Mouse (Mus musculus) urinary bladder, adult 18-20 months (tissue): Measurements from ENCODE around the gene Smyd3.

Source experiments
- DNase-seq, 2 experiments: peaks; one replicate each; pipeline ENCODE4 v3.0.0; 2022; ENCODE audit warnings: low spot score in 2 of 2, mixed read lengths in 2 of 2

Gene Smyd3

DNA sequence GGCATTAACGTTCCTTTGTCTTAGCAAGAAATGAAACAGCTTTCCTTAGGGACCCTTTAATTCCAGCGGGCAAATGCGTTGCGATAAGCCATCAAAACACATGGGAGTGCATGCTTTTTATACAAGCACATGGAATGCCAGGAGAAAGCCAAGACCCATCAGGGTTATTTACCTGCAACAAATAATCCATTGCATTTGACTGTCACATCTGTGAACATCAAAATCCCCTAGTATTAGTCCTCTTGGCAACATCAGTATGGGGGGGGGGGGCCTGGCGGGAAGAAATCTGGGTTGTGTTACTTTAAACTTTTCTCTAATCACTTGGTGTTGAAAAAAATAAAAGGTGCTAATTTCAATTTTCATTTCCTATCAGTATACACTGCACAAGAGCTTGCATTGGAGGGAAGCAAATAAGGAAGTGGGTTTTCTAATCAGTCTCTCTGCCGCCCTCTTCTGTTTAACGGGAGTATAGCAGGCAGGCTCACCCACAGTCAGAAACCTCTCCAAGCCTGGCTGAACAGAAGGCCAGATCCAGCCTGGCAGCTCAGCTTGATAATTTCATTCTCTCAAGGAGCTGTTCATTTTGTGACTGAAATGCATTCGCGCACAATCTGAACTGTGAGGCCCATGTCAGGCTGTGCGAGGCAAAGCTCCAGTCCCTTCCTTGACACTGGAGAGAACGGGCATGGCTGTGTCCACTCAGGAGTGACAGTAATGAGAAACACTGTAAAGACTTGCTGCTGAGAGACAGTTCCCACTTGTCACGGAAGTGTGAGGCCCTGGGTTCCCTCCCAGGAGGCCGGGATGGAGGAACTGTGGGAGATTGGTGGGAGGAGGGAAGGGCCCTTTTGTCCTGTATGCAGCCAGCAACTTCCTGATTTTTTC is 285.8 kb downstream of the Smyd3 start:
- DNase-seq = peak; percentile 34 to 44

GRCm38 (mm10) chr1:179229515-179229914 is 288.3 kb downstream of the Smyd3 start:
- DNase-seq = no peak

GRCm38 (mm10) chr1:179220290-179220689 is 297.6 kb downstream of the Smyd3 start:
- DNase-seq = no peak

GRCm38 (mm10) chr1:179218061-179218460 is 299.8 kb downstream of the Smyd3 start:
- DNase-seq = no peak

DNA sequence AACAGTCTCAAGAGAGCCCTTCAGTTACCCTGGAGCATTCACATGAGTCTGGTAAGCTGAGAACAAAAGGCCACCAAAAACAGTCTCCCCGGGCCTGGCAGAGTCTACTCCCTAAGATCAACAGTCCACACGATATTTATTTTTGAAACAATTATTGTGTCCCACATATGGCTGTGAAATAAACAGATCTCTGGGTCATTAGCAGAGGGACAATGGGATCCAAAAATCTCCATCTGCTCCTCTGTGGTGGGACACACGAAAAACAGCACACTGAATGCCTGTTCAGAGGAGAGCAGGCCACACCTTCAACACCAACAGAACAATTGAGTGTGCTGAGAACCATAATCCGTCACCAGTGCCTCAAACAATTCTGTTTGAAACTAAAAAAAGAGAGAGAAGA is 300.8 kb downstream of the Smyd3 start:
- DNase-seq = no peak

- no peak for DNase-seq
Observed at GRCm38 (mm10) chr1:179213381-179213780, 304.5 kb downstream of the Smyd3 start.

GRCm38 (mm10) chr1:179212295-179212694 is 305.5 kb downstream of the Smyd3 start:
- no peak for DNase-seq

GRCm38 (mm10) chr1:179211313-179211712 is 306.5 kb downstream of the Smyd3 start:
- no peak for DNase-seq

- DNase-seq = no peak
Observed at GRCm38 (mm10) chr1:179207846-179208595, 309.8 kb downstream of the Smyd3 start.

DNA sequence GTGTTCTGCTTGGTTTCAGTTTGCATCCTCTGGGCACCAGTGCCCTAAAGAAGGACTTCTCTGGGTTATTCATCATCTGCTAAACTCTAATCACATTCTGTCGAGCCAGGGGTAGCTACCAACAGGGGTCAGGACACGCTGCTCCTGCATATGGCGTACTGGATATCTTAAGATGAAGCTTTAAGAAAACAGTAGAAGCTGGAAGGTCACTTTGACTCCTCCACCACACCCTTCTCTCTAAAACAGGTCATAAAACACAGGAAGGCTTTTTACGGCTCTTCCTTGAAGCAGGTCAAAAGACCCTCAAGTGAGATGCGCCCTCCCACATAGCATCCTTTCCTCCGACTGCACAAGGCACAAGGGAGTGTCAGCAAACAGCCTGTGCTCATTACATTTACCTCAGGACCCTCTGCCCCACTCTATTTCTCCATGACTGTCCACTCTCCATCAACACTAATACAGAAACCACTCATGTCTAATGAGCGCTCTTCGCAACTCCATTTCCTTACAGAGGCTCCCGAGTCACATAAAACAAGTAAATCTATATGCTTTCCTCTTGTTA is 310.6 kb downstream of the Smyd3 start:
- DNase-seq = no peak

DNA sequence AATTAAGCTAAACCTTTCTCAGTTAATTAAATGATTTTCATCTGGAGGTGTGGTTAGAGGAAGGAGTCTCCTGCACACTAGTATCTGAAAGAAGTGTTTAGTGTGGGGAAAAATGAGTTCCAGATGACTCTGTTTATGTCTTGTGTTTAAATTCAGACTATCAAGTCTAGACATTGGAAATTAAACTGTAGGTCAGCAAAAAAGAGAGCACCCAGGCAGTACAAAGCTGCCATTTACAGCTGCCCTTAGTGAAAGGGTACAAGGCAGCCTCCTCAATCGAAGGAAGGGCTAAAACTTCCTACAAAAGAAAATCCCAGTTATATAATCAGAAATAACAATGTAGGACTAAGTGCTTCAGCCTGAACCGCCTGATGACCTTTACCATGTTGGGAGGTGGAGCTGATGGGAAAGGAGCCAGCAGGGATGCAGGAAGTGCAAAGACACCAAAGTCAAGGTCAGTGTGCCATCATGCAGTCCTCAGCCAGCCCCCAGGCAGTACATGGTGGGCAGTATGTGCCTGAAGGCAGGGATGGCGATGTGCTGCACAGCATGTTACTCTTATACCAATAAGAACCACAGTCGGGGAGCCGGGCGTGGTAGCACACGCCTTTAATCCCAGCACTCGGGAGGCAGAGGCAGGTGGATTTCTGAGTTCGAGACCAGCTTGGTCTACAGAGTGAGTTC is 319.2 kb downstream of the Smyd3 start:
- no peak for DNase-seq

DNA sequence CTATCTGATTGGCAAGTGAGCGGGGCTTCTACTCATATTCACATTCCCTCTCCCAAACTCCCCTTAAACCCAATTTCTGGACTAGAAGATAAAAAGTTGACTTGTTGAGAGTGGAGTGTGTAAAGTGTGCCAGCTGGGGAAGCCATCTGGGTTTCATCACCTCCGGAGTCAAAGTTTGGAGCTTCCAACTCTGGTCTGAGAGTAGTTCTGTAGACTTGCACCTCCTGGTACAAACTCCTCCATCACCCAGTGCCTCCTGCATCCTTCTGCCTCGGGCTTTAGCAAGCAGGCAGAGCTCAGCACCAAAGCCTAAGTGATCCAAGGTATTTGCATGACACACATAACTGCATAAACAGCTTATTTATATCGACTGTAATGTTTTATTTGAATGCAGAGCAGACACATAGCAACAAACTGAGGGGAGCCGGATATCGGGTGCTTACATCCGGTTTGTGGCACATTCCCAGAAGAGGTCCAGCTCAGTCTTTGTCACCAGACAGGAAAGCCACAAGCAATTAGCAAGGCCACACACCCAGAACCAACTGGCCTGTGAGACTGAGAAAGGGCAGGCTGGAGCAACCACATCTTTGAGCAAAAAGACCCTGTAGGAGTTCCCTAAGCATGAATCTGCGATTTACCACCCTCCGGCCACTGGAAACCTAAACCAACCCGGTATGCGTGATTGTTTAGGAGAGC is 319.9 kb downstream of the Smyd3 start:
- DNase-seq = no peak

GRCm38 (mm10) chr1:179197156-179197555 is 320.7 kb downstream of the Smyd3 start:
- no peak for DNase-seq

DNA sequence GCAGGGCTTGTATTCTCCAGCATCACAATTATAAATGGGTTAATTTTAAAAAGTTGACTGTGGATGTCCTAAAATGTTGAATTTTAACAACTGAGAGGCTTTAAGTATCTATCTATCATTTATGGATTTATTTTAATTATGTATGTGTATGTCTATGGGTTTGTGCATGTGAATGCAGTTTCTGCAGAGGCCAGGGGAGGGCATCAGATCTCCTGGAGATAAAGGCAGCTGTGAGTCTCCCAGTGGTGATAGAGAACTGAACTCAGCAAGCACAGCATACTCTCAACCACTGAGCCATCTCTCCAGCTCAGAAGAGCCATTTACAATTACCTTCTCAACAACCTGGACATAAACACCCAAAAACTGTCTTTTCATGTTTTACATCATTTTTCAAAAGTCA is 321.4 kb downstream of the Smyd3 start:
- no peak for DNase-seq

DNA sequence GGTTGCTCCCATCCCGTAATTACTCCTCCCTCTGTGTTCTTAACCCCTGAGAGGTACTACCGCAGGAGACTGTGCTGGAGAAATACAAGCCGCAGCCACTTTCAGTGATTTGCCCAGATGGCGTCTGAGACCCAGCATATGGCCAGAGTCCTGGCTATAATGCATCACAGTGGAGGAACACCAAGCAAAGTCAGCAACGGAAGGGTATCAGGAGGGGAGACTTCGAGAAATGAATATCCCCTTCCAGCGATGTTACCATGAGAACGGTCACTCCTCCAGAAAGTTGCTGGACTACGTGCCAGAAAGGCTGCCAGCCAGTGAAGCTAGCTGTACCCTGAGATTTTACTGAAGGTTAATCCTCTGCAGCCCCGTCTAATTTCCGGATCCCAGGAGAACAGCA is 325.1 kb downstream of the Smyd3 start:
- no peak for DNase-seq

DNA sequence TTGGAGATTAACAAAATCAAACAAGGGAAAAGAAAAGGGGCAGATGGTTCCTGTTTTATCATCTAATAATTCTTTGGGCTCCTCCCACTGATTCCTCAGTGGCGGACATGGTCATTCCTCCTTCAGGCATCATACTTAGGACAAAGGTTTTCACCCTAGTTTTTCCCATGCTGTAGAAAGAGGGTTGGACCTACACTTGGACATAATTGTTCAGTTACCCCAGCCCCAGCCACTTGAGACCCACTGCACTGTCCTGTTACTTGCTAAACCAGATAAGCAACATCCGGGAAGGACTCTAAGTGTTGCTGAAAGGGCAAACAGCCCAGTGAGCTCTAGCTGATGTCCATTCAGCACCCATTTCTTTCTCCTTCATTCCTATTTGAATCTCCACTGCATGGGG is 327.0 kb downstream of the Smyd3 start:
- no peak for DNase-seq

GRCm38 (mm10) chr1:179187171-179187570 is 330.7 kb downstream of the Smyd3 start:
- no peak for DNase-seq

- no peak for DNase-seq
Observed at GRCm38 (mm10) chr1:179184631-179185030, 333.2 kb downstream of the Smyd3 start.

DNA sequence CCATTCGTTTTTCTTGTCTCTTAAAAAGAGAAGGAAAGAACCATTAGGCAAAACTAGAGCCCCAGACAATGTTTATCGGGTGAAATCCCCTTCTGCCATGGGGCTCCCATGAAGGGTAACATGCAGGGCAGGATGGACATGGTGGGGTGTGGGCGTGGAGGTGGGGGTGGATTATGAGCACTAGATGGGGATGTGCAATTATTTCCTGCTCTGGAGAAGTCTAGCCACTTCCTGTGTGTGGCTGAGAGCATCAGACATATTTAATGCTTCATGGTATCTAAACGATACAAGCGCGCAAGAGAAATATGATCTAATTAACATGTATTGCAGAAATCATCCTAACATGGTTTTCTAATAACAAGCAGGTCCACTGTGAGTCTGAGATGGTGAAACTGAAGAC is 334.3 kb downstream of the Smyd3 start:
- no peak for DNase-seq

GRCm38 (mm10) chr1:179180546-179180945 is 337.3 kb downstream of the Smyd3 start:
- no peak for DNase-seq

DNA sequence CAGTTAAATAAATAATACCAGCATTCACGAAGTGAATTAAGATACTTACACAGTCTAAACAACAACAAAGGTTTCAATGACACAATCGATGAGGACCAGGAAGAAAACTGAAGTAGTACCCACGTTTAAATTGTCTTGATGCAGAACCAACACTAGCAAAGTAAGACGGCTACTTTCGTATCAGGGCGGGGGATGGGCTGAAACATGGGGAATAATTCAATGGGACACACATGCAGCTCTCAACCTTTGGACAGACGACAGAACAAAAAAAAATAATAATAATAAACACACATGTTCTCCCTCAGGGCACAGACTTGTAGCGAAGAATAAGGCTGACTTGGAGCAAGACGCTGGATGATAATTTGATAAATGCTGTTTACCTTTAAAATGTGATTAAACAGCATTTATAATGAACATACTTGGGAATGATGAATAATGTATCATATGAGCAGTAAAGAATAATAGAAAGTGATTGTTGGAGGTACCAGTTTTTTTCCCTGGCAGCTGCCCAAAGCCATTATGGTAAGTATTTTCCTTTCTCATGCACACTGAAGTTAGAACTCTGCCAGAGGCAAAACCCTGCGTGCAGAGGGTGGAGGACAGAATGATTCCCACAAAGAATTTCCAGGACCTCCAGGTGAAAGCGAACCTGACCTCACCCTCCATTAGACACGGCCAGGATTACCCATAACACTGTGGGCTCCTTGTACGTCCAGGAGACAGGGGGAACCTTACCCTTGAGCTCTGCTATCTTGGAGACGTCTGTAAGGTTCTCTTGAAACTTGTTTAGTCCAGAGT is 340.8 kb downstream of the Smyd3 start:
- no peak for DNase-seq
